Mouse (Mus musculus) heart, postnatal 14 days (tissue): Measurements from ENCODE around the gene Trpc1. TPM values are rescaled to one million over a fixed set of nuclear protein-coding genes. Genes with fewer than 3 reads are reported as not detected.
A peak's percentile ranks its signal among the peaks of the same experiment; 100 is the strongest.

Experiments
- DNase-seq, 2 experiments: peaks; one replicate each; pipeline ENCODE4 v3.0.0; 2021 to 2022
- intact Hi-C: fragments of 180-260 bp; cut with DNase I; formaldehyde crosslinking; loops from one replicate; pipeline ENCODE4 v1.15.1; 2025
- long read RNA-seq, 2 experiments: library from polyadenylated mRNA; stranded (forward); transcript quantifications; one replicate each; pipeline ENCODE4 v2.0.0; 2021
- total RNA-seq, 2 experiments: library from RNA; stranded (reverse); gene quantifications; 2 replicates each; pipeline ENCODE4 v1.2.3; 2021

The Trpc1 gene
- 1 to 10 TPM; 6.7 to 8.6 TPM for total RNA-seq
- long read RNA-seq, experiment 1, full-length matches to known transcripts: 4 of 5 reads
- long read RNA-seq, experiment 1, partial matches to known transcripts: 0 of 5 reads
- long read RNA-seq, experiment 1, other reads (novel, unspliced or antisense): 1 of 5 reads
- long read RNA-seq, experiment 2, full-length matches to known transcripts: 4 of 4 reads
- long read RNA-seq, experiment 2, partial matches to known transcripts: 0 of 4 reads
- long read RNA-seq, experiment 2, other reads (novel, unspliced or antisense): 0 of 4 reads

DNA sequence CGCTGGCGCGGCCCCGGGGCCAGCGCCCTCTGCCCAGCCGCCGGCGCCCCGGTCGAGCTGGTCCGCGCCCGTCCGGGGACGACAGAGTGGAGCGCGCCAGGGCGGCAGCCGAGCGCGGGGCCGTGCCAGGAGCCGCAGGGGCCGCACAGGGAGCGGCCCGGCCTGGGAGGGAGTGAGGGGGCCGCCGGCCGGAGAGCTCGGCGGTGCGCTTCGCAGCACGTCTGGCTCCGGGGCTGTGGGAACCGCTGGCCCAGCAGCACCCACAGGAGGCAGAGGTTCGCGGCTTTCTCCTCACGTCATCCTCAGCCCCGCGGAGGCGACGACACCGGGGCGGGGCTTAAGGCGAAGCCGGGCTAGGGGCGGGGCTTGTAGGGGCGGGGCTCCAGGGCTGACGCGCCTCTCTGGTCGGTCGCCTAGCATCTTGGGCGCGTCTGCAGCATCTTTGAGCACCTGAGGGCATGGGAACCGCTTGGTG, at the start of gene Trpc1:
TSS of gene Trpc1 (minus strand) at position 339 of the 475 bp plus-strand sequence.
- intact Hi-C loops: no loop called here

GRCm38 (mm10) chr9:95796323-95796722, 46.1 kb upstream of the Trpc1 start:
- no peak for DNase-seq
- intact Hi-C loops: no loop called here

More for the DNA sequence above, at the start of gene Trpc1:
- peak; percentile 82 to 84 for DNase-seq

DNA sequence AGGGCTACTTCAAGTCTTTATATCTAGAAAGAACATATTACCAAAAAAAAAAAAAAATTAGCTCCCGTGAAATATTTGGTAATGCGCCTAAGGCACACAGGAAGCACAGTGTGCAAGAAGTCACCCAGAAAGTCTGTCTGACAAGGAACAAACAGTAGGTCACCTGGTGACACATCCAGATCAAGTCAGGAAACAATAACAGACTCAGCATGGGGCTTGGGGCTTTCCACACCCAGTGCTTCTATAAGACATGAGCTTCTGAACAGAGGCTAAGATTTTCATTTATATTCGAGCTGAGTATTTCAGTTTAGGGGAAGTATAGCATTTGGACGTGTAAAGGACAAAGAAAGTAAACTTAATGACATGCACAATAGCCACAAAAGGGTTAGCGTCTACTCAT, 45.7 kb upstream of the Trpc1 start:
- DNase-seq: no peak
- intact Hi-C loops: no loop called here

- DNase-seq: no peak
- intact Hi-C loops: no loop called here
These were observed 45.1 kb upstream of the Trpc1 start for GRCm38 (mm10) chr9:95795077-95795784.

- intact Hi-C loops: no loop called here
- DNase-seq: no peak
These were observed 44.0 kb upstream of the Trpc1 start for GRCm38 (mm10) chr9:95793986-95794744.

GRCm38 (mm10) chr9:95784888-95785511, 34.8 kb upstream of the Trpc1 start:
- DNase-seq: no peak
- intact Hi-C loops: no loop called here

GRCm38 (mm10) chr9:95783646-95784293, 33.6 kb upstream of the Trpc1 start:
- intact Hi-C loops: no loop called here
- DNase-seq: no peak

DNA sequence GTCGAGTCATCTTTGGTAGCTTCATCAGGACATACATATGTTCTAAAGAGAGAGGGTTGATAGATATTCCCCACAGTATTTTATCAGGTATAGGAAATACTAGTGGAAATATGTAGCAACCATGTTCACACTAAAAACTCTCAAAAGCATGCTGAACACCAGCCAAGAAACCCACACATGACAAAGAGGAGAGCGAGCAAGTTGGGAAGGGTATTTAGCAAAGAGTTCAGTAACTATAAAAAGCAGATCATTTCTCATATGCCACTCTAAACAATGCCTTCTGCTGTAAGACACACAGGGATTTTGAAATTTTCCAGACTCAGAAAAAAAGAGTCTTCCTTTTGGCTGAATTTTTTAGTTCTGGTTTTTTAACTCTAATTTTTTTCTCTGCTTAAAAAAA, 21.5 kb upstream of the Trpc1 start:
- no peak for DNase-seq

DNA sequence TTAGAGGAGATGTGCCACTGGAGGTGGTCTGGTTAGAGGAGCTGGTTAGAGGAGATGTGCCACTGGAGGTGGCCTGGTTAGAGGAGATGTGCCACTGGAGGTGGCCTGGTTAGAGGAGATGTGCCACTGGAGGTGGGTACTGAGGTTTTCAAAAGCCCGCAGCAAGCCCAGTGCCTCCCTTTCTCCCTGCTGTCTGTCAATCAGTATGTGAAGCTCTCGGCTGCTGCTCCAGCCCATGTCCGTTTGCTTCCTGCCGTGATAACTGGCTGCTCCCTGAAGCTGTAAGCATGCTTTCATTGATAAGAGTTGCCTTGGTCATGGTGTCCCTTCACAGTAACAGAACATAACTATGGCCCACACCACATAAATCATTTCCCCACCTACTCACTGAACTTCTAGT, 13.0 kb upstream of the Trpc1 start:
- DNase-seq: no peak
- intact Hi-C loops: no loop called here

More for the DNA sequence above, 21.5 kb upstream of the Trpc1 start:
- intact Hi-C loops: no loop called here

- intact Hi-C loops: no loop called here
- no peak for DNase-seq
These were observed 12.1 kb upstream of the Trpc1 start for GRCm38 (mm10) chr9:95762228-95762627.

GRCm38 (mm10) chr9:95761381-95761780, 11.2 kb upstream of the Trpc1 start:
- intact Hi-C loops: no loop called here
- DNase-seq: no peak

DNA sequence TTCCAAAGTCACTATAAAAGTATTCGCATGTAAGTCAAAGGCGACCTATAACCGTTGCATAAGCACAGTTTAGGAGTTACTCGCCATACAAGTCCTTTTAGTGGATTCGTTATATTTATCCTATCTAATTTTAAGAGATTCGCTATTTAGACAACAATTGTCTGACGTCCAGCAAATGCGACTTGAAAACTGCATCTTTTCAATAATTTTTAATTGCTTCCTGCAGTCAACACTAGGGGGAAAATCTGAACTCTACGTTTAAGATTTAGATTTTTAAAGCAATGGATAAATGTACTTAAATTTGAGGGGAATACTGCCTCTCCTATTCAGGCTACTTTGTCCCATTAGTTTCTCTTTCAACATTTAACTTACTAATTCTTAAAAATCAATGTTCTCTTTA, 571 bp upstream of the Trpc1 start:
- intact Hi-C loops: no loop called here
- no peak for DNase-seq

DNA sequence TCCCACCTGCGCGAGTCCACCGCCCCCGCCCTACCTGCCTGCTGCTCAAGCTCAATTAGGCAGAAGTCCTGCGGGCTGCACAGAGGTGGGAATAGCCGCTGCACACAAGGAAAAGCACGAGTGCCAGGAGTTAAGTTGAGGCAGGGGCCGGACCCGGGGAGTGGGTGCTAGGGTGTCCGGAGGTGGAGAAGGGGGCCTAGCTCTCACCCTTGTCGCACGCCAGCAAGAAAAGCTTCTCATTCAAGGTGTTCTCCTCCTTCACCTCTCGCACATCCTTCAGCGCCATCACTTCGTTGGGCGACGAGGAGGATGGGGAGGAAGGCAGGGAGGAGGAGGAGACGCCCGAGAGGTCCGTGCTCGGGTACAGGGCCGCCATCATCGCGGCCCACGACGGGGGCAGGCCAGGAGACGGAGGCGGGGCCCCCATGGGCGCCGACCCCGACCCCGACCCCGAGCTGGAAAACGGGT, 680 bp downstream of the Trpc1 start:
- peak in 1 of 2 experiments; percentile 6 for DNase-seq
- intact Hi-C loops: loop anchor here (5.0 kb wide), 1 partner anchor 103 kb away; no protein-coding TSS in a partner anchor

GRCm38 (mm10) chr9:95747298-95747697, 2.9 kb downstream of the Trpc1 start:
- intact Hi-C loops: loop anchor here (5.0 kb wide), 1 partner anchor 105 kb away; no protein-coding TSS in a partner anchor
- no peak for DNase-seq

GRCm38 (mm10) chr9:95744845-95745613, 5.1 kb downstream of the Trpc1 start:
- intact Hi-C loops: loop anchor here (5.0 kb wide), 1 partner anchor 107 kb away; no protein-coding TSS in a partner anchor
- DNase-seq: no peak

DNA sequence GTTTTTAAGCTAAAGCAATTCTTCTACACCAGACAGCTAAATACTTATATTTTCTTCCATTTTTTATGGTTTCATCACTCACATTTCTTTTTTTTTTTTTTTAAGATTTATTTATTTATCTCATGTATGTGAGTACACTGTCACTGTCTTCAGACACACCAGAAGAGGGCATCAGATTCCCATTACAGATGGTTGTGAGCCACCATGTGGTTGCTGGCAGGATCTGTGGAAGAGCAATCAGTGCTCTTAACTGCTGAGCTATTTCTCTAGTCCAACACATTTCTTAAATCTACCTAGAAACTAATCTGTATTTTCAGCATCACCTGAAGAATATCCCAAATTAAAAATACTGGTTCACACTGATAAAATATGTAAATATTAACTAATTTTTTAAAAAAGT, 13.9 kb downstream of the Trpc1 start:
- intact Hi-C loops: no loop called here
- DNase-seq: no peak

DNA sequence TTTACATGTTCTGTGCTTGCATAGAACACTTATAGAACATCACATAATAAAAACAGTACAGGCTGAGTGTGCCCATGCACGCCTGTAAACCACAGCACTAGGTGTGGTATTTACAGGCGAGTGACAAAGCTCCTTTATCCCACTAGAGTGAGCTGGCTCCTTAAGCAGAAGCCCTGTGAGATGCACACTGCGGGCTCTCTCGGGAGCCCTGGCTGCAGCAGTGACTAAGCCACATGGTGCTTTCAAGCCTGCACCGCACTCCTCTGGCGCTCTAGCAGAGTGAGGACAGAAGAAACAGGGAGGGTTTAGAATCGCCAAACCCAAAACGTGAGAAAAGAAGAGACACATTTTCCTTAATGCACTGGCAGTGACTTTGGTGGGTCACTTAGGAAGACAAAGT, 37.6 kb downstream of the Trpc1 start:
- no peak for DNase-seq
- intact Hi-C loops: no loop called here

DNA sequence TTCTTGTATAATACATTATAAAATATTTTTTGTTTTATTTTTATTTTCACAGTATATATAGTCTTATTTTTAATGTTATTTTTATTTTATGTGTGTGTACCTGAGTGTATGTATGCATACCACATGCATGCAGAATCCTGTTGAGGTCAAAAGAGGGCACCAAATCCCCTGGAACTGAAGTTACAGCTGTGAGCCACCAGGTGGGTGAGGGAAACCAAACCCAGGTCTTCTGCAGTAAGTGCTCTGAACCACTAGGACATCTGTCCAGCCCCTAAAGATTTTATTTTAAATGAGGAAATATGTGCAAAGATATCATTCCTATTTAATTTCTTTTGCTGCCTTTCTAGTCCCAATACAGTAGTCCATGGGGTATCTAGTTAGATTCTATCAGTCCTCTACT, 41.2 kb downstream of the Trpc1 start:
- intact Hi-C loops: no loop called here

DNA sequence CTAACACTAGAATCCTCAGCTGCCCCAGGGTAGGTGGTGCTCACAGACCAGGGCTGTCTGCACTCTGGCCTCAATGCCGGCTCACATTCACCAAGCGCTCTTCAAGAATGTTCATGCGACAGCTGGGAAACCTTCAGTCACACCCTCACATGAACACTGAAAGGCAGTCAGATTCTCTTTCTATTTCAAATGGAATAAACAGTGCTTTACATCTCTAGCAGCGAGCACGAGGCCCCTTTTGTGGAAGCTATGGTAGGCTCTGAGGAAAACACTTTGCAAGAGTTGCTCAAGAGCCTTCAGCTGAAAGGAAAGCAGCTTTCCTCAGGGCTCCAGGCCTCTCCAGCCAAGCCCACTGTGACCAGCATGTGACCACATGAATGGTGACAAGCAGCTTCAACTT, 44.8 kb downstream of the Trpc1 start:
- intact Hi-C loops: no loop called here
- DNase-seq: no peak

More for the DNA sequence above, 41.2 kb downstream of the Trpc1 start:
- no peak for DNase-seq
